Mouse (Mus musculus) testis, postnatal 14 days (tissue): ENCODE data around the gene Mthfd1l.
"Not testable (repeated sequence)": the region's sequence is repeated elsewhere in the genome, so short reads cannot be mapped to it uniquely, and the experiment has no call there.

Experiments used
- DNase-seq: peaks from one replicate; pipeline ENCODE4 v3.0.0; 2021; ENCODE audit warnings: low spot score

Gene Mthfd1l

GRCm38 (mm10) chr10:4121197-4121596 is 148.3 kb downstream of the Mthfd1l start:
- no peak for DNase-seq

GRCm38 (mm10) chr10:4123280-4123945 is 150.5 kb downstream of the Mthfd1l start:
- DNase-seq = not testable (repeated sequence)

GRCm38 (mm10) chr10:4124148-4124547 is 151.2 kb downstream of the Mthfd1l start:
- DNase-seq = no peak

- DNase-seq = no peak
These were observed 152.3 kb downstream of the Mthfd1l start for GRCm38 (mm10) chr10:4125232-4125631.

- no peak for DNase-seq
These were observed 153.6 kb downstream of the Mthfd1l start for GRCm38 (mm10) chr10:4126335-4127012.

- DNase-seq = no peak
These were observed 155.5 kb downstream of the Mthfd1l start for GRCm38 (mm10) chr10:4128411-4128810.

GRCm38 (mm10) chr10:4128915-4129314 is 156.0 kb downstream of the Mthfd1l start:
- DNase-seq = no peak

- no peak for DNase-seq
These were observed 156.5 kb downstream of the Mthfd1l start for GRCm38 (mm10) chr10:4129461-4129860.

GRCm38 (mm10) chr10:4130034-4130607 is 157.2 kb downstream of the Mthfd1l start:
- no peak for DNase-seq

- DNase-seq = no peak
These were observed 159.8 kb downstream of the Mthfd1l start for GRCm38 (mm10) chr10:4132735-4133134.

GRCm38 (mm10) chr10:4135100-4135764 is 162.3 kb downstream of the Mthfd1l start:
- no peak for DNase-seq

- no peak for DNase-seq
These were observed 166.6 kb downstream of the Mthfd1l start for GRCm38 (mm10) chr10:4139531-4139930.

- DNase-seq = no peak
These were observed 168.8 kb downstream of the Mthfd1l start for GRCm38 (mm10) chr10:4141689-4142088.

GRCm38 (mm10) chr10:4142816-4143215 is 169.9 kb downstream of the Mthfd1l start:
- DNase-seq = no peak

GRCm38 (mm10) chr10:4143381-4143780 is 170.5 kb downstream of the Mthfd1l start:
- no peak for DNase-seq

GRCm38 (mm10) chr10:4145080-4145807 is 172.3 kb downstream of the Mthfd1l start:
- DNase-seq = no peak

- DNase-seq = no peak
These were observed 174.0 kb downstream of the Mthfd1l start for GRCm38 (mm10) chr10:4146947-4147346.

- no peak for DNase-seq
These were observed 178.2 kb downstream of the Mthfd1l start for GRCm38 (mm10) chr10:4151159-4151558.

GRCm38 (mm10) chr10:4151862-4152776 is 179.2 kb downstream of the Mthfd1l start:
- no peak for DNase-seq

GRCm38 (mm10) chr10:4153031-4153430 is 180.1 kb downstream of the Mthfd1l start:
- DNase-seq = no peak

- no peak for DNase-seq
These were observed 181.1 kb downstream of the Mthfd1l start for GRCm38 (mm10) chr10:4154035-4154434.
